In genomic region chr15:11084241-11084992, GRCm38 (mm10) we compare ENCODE assay signal across 11 mouse cellular contexts. TPM values are rescaled to one million over a fixed set of nuclear protein-coding genes. Genes with fewer than 3 reads are reported as not detected.
A peak's percentile ranks its signal among the peaks of the same experiment; 100 is the strongest.
DNase-seq lines count a peak whose midpoint lies in the region; ATAC-seq and TF ChIP-seq lines count a peak whose summit lies in the region.
"Had no signal": no experiment of that assay in that cellular context is flagged by ENCODE, and none has a peak within 500 bp of the region (broad histone marks: within the 10 kb centered on the region; RNA-seq: fewer than 3 reads in every experiment).

No protein-coding gene starts in this region.

- H3K4me1 ChIP-seq in kidney, embryonic 15.5 days, result peaks cover 14% of the 10 kb centered on the region
- H3K4me1 ChIP-seq in embryonic facial prominence, embryonic 12.5 days, result peaks cover 12% of the 10 kb centered on the region; the same call in 1 of the 2 replicates
- no peaks in the 10 kb centered on the region; the same call in 1 of the 2 replicates for H3K4me1 ChIP-seq in hindbrain, postnatal 0 days (ENCODE audit: insufficient read depth, low read length)
- peaks cover 25% of the 10 kb centered on the region for H3K4me1 ChIP-seq in neural tube, embryonic 15.5 days

- no peak overlapping the region for H3K4me3 ChIP-seq in kidney, embryonic 15.5 days (replicated peaks)
- H3K4me3 ChIP-seq in embryonic facial prominence, embryonic 12.5 days, result no peak overlapping the region
- no peak overlapping the region for H3K4me3 ChIP-seq in hindbrain, postnatal 0 days (ENCODE audit: low read length)
- no peak overlapping the region for H3K4me3 ChIP-seq in neural tube, embryonic 15.5 days (replicated peaks)
- H3K4me3 ChIP-seq: erythroblast, embryonic 14.5 days had no signal

- 33% methylated on average over 9 of the region's 9 CpGs for WGBS in kidney, embryonic 15.5 days
- WGBS in embryonic facial prominence, embryonic 12.5 days, result 17% methylated on average over 9 of the region's 9 CpGs
- WGBS in hindbrain, postnatal 0 days, result 27% methylated on average over 9 of the region's 9 CpGs
- 24% methylated on average over 9 of the region's 9 CpGs for WGBS in neural tube, embryonic 15.5 days

- no peaks in the 10 kb centered on the region for H3K27me3 ChIP-seq in kidney, embryonic 15.5 days
- no peaks in the 10 kb centered on the region for H3K27me3 ChIP-seq in embryonic facial prominence, embryonic 12.5 days
- no peaks in the 10 kb centered on the region for H3K27me3 ChIP-seq in hindbrain, postnatal 0 days (ENCODE audit: insufficient read depth, low read length)
- no peaks in the 10 kb centered on the region for H3K27me3 ChIP-seq in neural tube, embryonic 15.5 days (replicated peaks)

- H3K9ac ChIP-seq in kidney, embryonic 15.5 days, result no peak overlapping the region
- H3K9ac ChIP-seq in embryonic facial prominence, embryonic 12.5 days, result no peak overlapping the region
- H3K9ac ChIP-seq in hindbrain, postnatal 0 days (replicated peaks; ENCODE audit: low read length), result no peak overlapping the region
- no peak overlapping the region for H3K9ac ChIP-seq in neural tube, embryonic 15.5 days (replicated peaks)

- no peaks in the 10 kb centered on the region for H3K9me3 ChIP-seq in kidney, embryonic 15.5 days (replicated peaks)
- H3K9me3 ChIP-seq in embryonic facial prominence, embryonic 12.5 days, result no peaks in the 10 kb centered on the region
- no peaks in the 10 kb centered on the region for H3K9me3 ChIP-seq in hindbrain, postnatal 0 days (ENCODE audit: low read length)
- no peaks in the 10 kb centered on the region for H3K9me3 ChIP-seq in neural tube, embryonic 15.5 days (replicated peaks)

- H3K27ac ChIP-seq in kidney, embryonic 15.5 days, result 0 out of 2 replicates have a peak overlapping the region, but pooled peaks have one; percentile 37
- H3K27ac ChIP-seq in embryonic facial prominence, embryonic 12.5 days, result peak overlapping the region; percentile 77
- H3K27ac ChIP-seq in hindbrain, postnatal 0 days, result no peak overlapping the region
- peak overlapping the region; percentile 49; the same call in 1 of the 2 replicates for H3K27ac ChIP-seq in neural tube, embryonic 15.5 days (replicated peaks)

- H3K36me3 ChIP-seq in kidney, embryonic 15.5 days, result no peaks in the 10 kb centered on the region
- no peaks in the 10 kb centered on the region for H3K36me3 ChIP-seq in embryonic facial prominence, embryonic 12.5 days
- no peaks in the 10 kb centered on the region for H3K36me3 ChIP-seq in hindbrain, postnatal 0 days (ENCODE audit: insufficient read depth, low read length)
- H3K36me3 ChIP-seq in neural tube, embryonic 15.5 days, result no peaks in the 10 kb centered on the region

- H3K4me2 ChIP-seq in kidney, embryonic 15.5 days, result no peak overlapping the region
- H3K4me2 ChIP-seq in embryonic facial prominence, embryonic 12.5 days (replicated peaks), result no peak overlapping the region
- H3K4me2 ChIP-seq in hindbrain, postnatal 0 days (ENCODE audit: low read depth, low read length), result no peak overlapping the region
- no peak overlapping the region for H3K4me2 ChIP-seq in neural tube, embryonic 15.5 days

- no peak for TF ChIP-seq CTCF in hindbrain, postnatal 0 days (IDR thresholded peaks at IDR 0.05; ENCODE audit: low read depth)

- ATAC-seq in kidney, embryonic 15.5 days (replicated peaks; ENCODE audit: low FRiP score), result no peak
- no peak for ATAC-seq in embryonic facial prominence, embryonic 12.5 days (ENCODE audit: insufficient number of reproducible peaks, insufficient read depth, low FRiP score, low TSS enrichment)
- ATAC-seq in hindbrain, postnatal 0 days, result 0 out of 2 replicates have a peak, but pooled peaks have one; percentile 18
- ATAC-seq in neural tube, embryonic 15.5 days (ENCODE audit: low FRiP score), result no peak; the same call in 1 of the 2 replicates
- no peak for ATAC-seq in erythroid progenitor cell, adult 5-6 weeks (replicated peaks; ENCODE audit: low FRiP score, poor library complexity, severe bottlenecking)
- ATAC-seq: activated CD4-positive, CD25-positive, alpha-beta regulatory T cell, adult 4 months had no signal

- DNase-seq in kidney, postnatal 10 days, result no peak
- DNase-seq in hindbrain, postnatal 0 days (ENCODE audit: low spot score), result peak; percentile 16
- DNase-seq in layer of hippocampus, postnatal 10 days (ENCODE audit: low spot score in 2 of 2), result no peak
- DNase-seq: kidney, postnatal 25 days had no signal

RNA-seq across cellular contexts. Expression of gene Adamts12, which starts 19.8 kb away (rescaled TPM):
- polyA plus RNA-seq in kidney, embryonic 15.5 days (2015; fragmentation: Nextera tagmentation; extraction: Ambion mirVana), result 3.9 and 4.0 TPM in 2 replicates
- polyA plus RNA-seq in embryonic facial prominence, embryonic 12.5 days (2016; fragmentation: Nextera tagmentation; extraction: Ambion mirVana), result 3.4 TPM in 2 replicates
- total RNA-seq in hindbrain, postnatal 0 days (2014; rRNA removed), result 7.9 and 11.6 TPM in 2 replicates
- polyA plus RNA-seq in hindbrain, postnatal 0 days (2015; fragmentation: Nextera tagmentation; extraction: Ambion mirVana), result 1.1 and 1.3 TPM in 2 replicates
- 1.5 and 1.9 TPM in 2 replicates for polyA plus RNA-seq in neural tube, embryonic 15.5 days (2015; fragmentation: Nextera tagmentation; extraction: Ambion mirVana)
- total RNA-seq in layer of hippocampus, postnatal 10 days (2021), result 1 to 10 TPM; 3.5 to 3.6 TPM
- not detected in 2 replicates for total RNA-seq in erythroid progenitor cell, adult 5-6 weeks (2015; ENCODE audit: low replicate concordance)
- total RNA-seq in erythroid progenitor cell, adult 5-6 weeks (2017; ENCODE audit: low replicate concordance), result not detected in 2 replicates
- total RNA-seq: megakaryocyte, adult 5-6 weeks had no signal

RNA-seq across cellular contexts. Expression of gene Rxfp3, which starts 46.6 kb away (rescaled TPM):
- 0.39 and 0.53 TPM in 2 replicates for polyA plus RNA-seq in kidney, embryonic 15.5 days (2015; fragmentation: Nextera tagmentation; extraction: Ambion mirVana)
- 2.6 and 2.8 TPM in 2 replicates for polyA plus RNA-seq in embryonic facial prominence, embryonic 12.5 days (2016; fragmentation: Nextera tagmentation; extraction: Ambion mirVana)
- 7.3 and 8.3 TPM in 2 replicates for total RNA-seq in hindbrain, postnatal 0 days (2014; rRNA removed)
- polyA plus RNA-seq in hindbrain, postnatal 0 days (2015; fragmentation: Nextera tagmentation; extraction: Ambion mirVana), result 3.2 TPM in 2 replicates
- polyA plus RNA-seq in neural tube, embryonic 15.5 days (2015; fragmentation: Nextera tagmentation; extraction: Ambion mirVana), result 1.9 and 3.2 TPM in 2 replicates
- 1 to 10 TPM; 5.6 to 6.6 TPM for total RNA-seq in layer of hippocampus, postnatal 10 days (2021)
- not detected in 2 replicates for total RNA-seq in erythroid progenitor cell, adult 5-6 weeks (2015; ENCODE audit: low replicate concordance)
- total RNA-seq in erythroid progenitor cell, adult 5-6 weeks (2017; ENCODE audit: low replicate concordance), result not detected in 2 replicates
- total RNA-seq: megakaryocyte, adult 5-6 weeks had no signal
- polyA plus RNA-seq: activated CD4-positive, CD25-positive, alpha-beta regulatory T cell, adult 4 months; erythroblast, embryonic 14.5 days had no signal
